Mouse (Mus musculus) heart, embryonic 12.5 days (tissue): Measurements from ENCODE around the gene Ube2v1. TPM values are rescaled to one million over a fixed set of nuclear protein-coding genes. Genes with fewer than 3 reads are reported as not detected.
A peak's percentile ranks its signal among the peaks of the same experiment; 100 is the strongest.

Experiments
- ATAC-seq: fragments of 200-750 bp; cut with Nextera tagmentation; 2 replicates; pipeline ENCODE4 v1.8.0; 2017; ENCODE audit warnings: moderate TSS enrichment, moderate library complexity; ENCODE audit not compliant: insufficient number of reproducible peaks, low FRiP score
- H3K27ac ChIP-seq: fragments of 300-500 bp; sonication (generic); 2 replicates; pipeline ENCODE4 v1.5.1; 2016; ENCODE audit warnings: mild to moderate bottlenecking, moderate library complexity; ENCODE audit not compliant: poor library complexity, severe bottlenecking
- H3K27me3 ChIP-seq: fragments of 300-500 bp; sonication (generic); replicated peaks from 2 replicates; pipeline ENCODE4 v1.6.1; 2016; ENCODE audit warnings: mild to moderate bottlenecking, moderate library complexity
- H3K36me3 ChIP-seq: fragments of 300-500 bp; sonication (generic); 2 replicates; pipeline ENCODE4 v1.6.1; 2016; ENCODE audit warnings: mild to moderate bottlenecking, moderate library complexity
- H3K4me1 ChIP-seq: fragments of 300-500 bp; sonication (generic); replicated peaks from 2 replicates; pipeline ENCODE4 v1.6.1; 2016; ENCODE audit warnings: mild to moderate bottlenecking
- H3K4me2 ChIP-seq: fragments of 300-500 bp; sonication (generic); 2 replicates; pipeline ENCODE4 v1.6.1; 2016; ENCODE audit warnings: mild to moderate bottlenecking, moderate library complexity
- H3K4me3 ChIP-seq: fragments of 300-500 bp; sonication (generic); 2 replicates; pipeline ENCODE4 v1.5.1; 2016; ENCODE audit warnings: mild to moderate bottlenecking
- H3K9ac ChIP-seq: fragments of 300-500 bp; sonication (generic); 2 replicates; pipeline ENCODE4 v1.6.1; 2016; ENCODE audit warnings: mild to moderate bottlenecking, moderate library complexity
- H3K9me3 ChIP-seq: fragments of 300-500 bp; sonication (generic); replicated peaks from 2 replicates; pipeline ENCODE4 v1.6.1; 2016; ENCODE audit warnings: mild to moderate bottlenecking, moderate library complexity
- WGBS: fragments of 180-500 bp; shearing (Covaris S2); methylation state at CpG from one replicate; pipeline ENCODE4 v1.1.7; 2016; 5-methylcytosine and 5-hydroxymethylcytosine counted together
- polyA plus RNA-seq: library from polyadenylated mRNA; unstranded; fragments of >200 nt; fragmentation: Nextera tagmentation; extraction: Ambion mirVana; gene quantifications from 2 replicates; pipeline ENCODE4 v1.2.1, GENCODE M21; 2016

Gene Ube2v1
- 216 and 235 TPM in 2 replicates for polyA plus RNA-seq

DNA sequence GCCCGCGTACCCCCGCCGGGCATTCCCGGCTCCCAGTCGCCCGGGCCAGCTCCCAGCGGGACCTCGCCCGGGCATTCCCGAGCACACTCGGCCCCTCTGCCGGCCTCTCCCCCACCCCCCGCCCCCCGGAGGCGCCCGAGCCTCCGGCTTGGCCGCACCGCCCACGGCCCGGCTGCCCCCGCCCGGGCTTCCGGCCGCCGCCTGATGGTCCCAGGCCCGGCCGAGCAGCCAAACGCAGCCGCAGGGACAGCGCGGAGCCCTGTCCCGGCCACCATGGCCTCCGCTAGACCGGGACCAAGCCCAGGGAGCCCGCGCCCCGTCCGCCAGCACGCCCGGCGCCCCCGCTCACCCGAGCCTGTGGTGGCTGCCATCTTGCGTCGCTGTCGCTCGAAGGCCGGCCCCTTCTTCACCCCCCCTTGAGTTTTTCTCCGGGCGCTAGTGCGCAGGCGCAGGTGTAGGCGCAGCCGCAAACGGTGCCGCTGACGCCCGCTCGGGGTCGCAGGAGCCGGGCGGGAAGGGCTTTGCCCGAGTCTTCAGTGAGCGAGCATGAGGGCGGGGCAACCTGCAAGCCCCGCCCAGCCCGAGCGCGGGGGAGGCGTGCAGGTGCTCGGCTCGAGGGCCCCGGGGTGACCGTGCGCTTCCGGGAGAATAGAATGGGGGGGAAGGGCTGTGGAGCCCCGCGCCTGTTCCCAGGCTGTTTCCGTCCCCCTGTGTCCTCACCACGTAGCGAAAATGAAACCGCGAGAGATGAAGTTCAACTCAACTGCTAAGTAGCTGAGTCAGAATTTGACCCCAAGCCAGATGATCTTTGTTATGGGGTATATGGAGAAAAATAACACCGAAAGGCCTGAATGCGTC, at the start of gene Ube2v1:
TSS of gene Ube2v1 (minus strand) at position 505 of the 858 bp plus-strand sequence.
- Histone ChIP-seq H3K36me3 (peaks cover 14% of the 10 kb centered on the region; the same call in 1 of the 2 replicates), H3K9me3 (0 out of 2 replicates have a peak, but pooled peaks cover 2% of the 10 kb centered on the region), H3K4me2 (peak within 1 kb of the TSS; percentile 93), H3K27ac (peak within 1 kb of the TSS; percentile 88), H3K4me3 (peak within 1 kb of the TSS; percentile 99), H3K27me3 (no peaks in the 10 kb centered on the region), H3K9ac (peak within 1 kb of the TSS; percentile 99), H3K4me1 (peaks cover 60% of the 10 kb centered on the region)
- peak; percentile 88 for ATAC-seq
- under 1% methylated on average over 86 of the region's 87 CpGs for WGBS

DNA sequence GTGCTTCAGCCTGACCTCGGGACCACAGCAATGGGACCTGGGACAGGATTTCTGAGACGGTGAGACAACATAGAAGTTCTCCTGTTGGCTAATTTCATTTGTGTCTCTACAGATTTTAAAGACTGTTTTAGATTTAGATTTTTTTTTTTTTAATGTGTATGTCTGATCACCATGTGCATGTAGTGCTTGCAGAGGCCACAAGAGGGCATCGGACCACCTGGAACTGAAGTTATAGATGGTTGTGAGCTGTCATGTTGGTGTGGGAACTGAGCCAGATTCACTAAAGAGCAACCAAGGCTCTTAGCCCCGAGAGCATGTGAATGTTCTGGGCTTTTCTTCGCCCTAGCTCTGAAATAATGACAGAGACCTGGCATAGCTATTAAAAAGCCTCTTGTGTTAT, 48.8 kb upstream of the Ube2v1 start:
- no peak for ATAC-seq
- 42% methylated on average over 5 of the region's 5 CpGs for WGBS
- Histone ChIP-seq H3K36me3 (no peaks in the 10 kb centered on the region), H3K9me3 (no peaks in the 10 kb centered on the region), H3K27me3 (peaks cover 4% of the 10 kb centered on the region; the same call in 1 of the 2 replicates), H3K27ac (no peak overlapping the region), H3K4me2 (no peak overlapping the region), H3K9ac (no peak overlapping the region), H3K4me1 (peaks cover 7% of the 10 kb centered on the region; the same call in 1 of the 2 replicates), H3K4me3 (no peak overlapping the region)

DNA sequence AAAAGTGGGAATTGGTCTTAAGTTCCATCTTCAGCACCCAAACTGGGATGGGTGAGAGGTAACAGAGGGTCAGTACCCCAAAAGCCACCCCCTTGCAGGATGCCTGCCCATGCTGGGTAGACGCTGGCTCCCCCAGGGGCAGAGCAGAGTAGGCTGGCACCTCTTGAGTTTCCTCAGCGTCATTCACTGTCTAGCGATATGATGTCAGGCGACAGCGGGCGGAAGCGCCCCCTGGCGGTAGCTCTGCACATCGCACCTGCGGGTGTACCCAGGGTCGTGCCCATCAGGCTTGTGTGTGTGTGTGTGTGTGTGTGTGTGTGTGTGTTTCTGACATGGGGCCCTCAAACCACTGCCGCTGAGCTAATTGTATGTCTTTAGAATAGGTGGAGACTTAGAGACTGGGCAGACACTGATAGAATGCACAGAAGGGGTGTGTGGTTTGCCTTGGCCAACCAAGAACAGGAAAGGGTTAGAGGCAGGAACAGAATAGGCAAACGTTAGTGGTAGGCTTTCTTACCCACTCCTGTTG, 48.1 kb upstream of the Ube2v1 start:
- no peak overlapping the region for H3K27ac ChIP-seq
- peaks cover 4% of the 10 kb centered on the region; the same call in 1 of the 2 replicates for H3K27me3 ChIP-seq
- peak; percentile 71 for ATAC-seq
- no peak overlapping the region for H3K4me2 ChIP-seq
- 2% methylated on average over 13 of the region's 13 CpGs for WGBS
- H3K4me1 ChIP-seq: peaks cover 7% of the 10 kb centered on the region; the same call in 1 of the 2 replicates
- H3K36me3 ChIP-seq: no peaks in the 10 kb centered on the region
- no peaks in the 10 kb centered on the region for H3K9me3 ChIP-seq
- no peak overlapping the region for H3K4me3 ChIP-seq
- no peak overlapping the region for H3K9ac ChIP-seq

DNA sequence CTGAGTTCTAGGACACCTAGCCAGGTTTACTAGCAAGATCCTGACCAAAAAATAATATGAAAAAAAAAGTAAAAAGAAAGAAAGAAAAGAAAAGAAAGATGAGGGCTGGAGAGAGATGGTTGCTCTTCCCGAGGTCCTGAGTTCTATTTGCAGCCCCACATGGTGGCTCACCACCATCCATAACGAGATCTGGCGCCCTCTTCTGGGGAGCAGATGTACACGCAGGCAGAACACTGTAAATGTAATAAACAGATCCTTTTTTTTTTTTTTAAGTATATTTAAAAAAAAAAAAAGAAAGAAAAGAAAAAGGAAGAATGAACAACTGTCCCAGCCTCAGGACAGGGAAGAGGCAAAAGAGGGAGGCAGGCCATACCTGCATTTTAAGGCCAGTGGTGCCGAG, 46.7 kb upstream of the Ube2v1 start:
- Histone ChIP-seq H3K4me2 (no peak overlapping the region), H3K27me3 (peaks cover 4% of the 10 kb centered on the region; the same call in 1 of the 2 replicates), H3K9me3 (no peaks in the 10 kb centered on the region), H3K4me3 (no peak overlapping the region), H3K4me1 (peaks cover 7% of the 10 kb centered on the region; the same call in 1 of the 2 replicates), H3K27ac (no peak overlapping the region), H3K9ac (no peak overlapping the region), H3K36me3 (no peaks in the 10 kb centered on the region)
- no peak for ATAC-seq
- 47% methylated on average over 5 of the region's 5 CpGs for WGBS

DNA sequence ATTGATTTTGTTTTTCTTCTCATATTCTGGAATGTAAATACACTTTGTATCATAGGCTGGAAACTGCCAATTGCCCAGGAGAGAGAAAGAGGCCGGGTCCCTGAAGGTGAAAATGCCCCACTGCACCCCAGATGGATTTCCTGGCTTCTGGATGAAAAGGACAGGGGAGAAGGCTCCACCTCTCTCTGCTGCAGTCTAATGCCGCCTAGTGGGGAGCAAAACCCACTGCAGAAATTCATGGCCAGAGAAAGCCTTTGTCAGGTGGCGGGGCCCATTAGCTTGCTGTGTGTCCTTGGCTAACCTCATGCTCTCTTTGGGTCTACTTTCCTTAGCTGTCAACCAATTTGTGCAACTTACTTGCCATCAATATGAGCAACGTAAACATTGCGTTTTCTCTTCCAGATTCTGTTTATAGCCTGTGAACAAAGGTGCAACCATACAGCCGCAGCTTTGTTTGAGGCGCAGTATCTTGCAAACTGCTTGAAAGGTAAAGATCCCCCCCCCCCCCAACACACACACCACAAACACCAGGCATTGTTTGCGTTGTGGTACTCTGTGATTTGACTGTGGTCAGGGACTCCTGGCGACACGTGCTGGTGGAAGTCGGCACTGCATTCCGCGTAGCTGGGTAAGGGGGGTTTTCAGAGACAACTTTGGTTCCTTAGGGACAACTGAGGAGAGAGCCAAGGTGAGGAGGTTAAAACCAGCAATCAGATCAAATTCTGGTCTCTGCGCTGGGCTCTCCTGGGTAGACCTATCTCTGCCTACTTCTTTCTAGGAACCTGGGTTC, 43.4 kb upstream of the Ube2v1 start:
- Histone ChIP-seq H3K4me1 (peaks cover 15% of the 10 kb centered on the region), H3K27me3 (0 out of 2 replicates have a peak, but pooled peaks cover 4% of the 10 kb centered on the region), H3K4me2 (no peak overlapping the region), H3K27ac (no peak overlapping the region), H3K9ac (no peak overlapping the region), H3K4me3 (no peak overlapping the region), H3K36me3 (no peaks in the 10 kb centered on the region), H3K9me3 (no peaks in the 10 kb centered on the region)
- WGBS: 31% methylated on average over 14 of the region's 14 CpGs
- no peak for ATAC-seq

DNA sequence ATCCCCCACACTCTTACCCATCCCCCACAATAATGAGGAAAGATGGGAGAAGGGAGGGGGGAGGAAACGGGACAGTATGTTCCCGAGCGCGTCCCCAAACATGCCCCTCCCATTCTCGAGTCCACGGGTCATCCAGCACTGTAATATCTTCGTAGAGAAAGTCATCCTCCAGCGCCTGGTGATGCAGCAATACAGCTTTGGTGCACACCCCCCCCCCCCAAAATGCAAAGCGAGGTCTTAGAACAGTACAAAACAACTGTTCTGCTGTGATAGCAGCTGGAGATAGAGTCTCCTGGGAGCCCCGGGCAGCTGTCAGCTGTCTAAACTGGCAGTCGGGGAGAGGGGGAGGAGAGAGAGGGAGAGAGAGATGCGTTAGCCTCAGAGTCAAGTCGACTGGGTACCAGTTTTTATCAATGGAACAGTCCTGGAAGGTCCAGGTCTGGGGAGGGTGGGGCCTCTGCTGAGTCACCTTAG, 40.4 kb upstream of the Ube2v1 start:
- Histone ChIP-seq H3K27ac (peak overlapping the region; percentile 74; the same call in 1 of the 2 replicates), H3K4me1 (peaks cover 8% of the 10 kb centered on the region), H3K27me3 (0 out of 2 replicates have a peak, but pooled peaks cover 4% of the 10 kb centered on the region), H3K9ac (no peak overlapping the region), H3K9me3 (no peaks in the 10 kb centered on the region), H3K36me3 (no peaks in the 10 kb centered on the region), H3K4me2 (peak overlapping the region; percentile 44; the same call in 1 of the 2 replicates), H3K4me3 (no peak overlapping the region)
- WGBS: 23% methylated on average over 13 of the region's 13 CpGs
- peak; percentile 93 for ATAC-seq

DNA sequence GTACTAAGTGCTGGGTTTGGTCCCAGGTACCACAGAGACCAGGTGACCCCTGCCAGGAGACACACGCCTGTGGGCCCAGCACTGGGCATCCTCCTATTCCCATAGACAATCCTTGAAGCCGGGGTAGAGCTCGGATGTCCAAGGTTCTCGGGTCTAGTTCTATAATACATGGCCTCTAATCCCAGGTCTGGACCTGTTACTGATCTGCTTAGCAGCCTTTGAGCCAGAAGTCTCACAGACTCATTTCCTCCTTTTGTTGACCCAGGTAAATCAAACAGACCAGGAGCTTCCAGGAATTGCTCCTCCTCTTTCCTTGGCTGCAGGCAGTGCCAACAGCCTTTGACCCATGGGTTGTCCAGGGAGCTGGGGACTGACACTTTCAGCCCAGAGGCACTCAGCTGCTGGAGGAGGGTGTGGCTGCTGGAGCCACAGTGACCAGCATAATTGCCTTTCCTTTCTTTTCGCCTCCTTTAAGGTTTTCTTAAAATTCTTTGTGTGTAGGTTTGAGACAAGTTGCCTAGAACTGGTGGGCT, 39.3 kb upstream of the Ube2v1 start:
- Histone ChIP-seq H3K4me3 (no peak overlapping the region), H3K36me3 (no peaks in the 10 kb centered on the region), H3K4me2 (0 out of 2 replicates have a peak overlapping the region, but pooled peaks have one; percentile 44), H3K27ac (peak overlapping the region; percentile 74), H3K9me3 (no peaks in the 10 kb centered on the region), H3K4me1 (peaks cover 8% of the 10 kb centered on the region), H3K9ac (no peak overlapping the region), H3K27me3 (no peaks in the 10 kb centered on the region)
- 0 out of 2 replicates have a peak, but pooled peaks have one; percentile 64 for ATAC-seq
- WGBS: 83% methylated on average over 5 of the region's 5 CpGs

DNA sequence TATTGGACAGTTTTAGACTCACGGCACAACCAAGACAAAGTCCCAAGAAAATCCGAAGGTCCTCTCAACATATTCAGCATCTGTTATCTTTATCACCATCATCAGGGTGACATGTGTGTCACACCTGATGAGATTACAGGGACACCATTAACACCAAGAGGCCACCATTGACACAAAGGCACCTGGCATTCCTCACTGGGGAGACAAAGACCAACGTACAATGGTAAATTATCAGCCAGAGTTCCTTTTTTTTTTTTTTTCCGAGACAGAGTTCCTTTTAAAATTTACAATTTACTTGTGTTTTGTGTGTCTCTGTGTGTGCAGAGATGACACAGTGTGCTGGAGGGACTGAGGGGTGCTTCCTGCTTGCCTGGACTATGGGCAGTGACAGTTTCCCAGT, 37.5 kb upstream of the Ube2v1 start:
- H3K27me3 ChIP-seq: no peaks in the 10 kb centered on the region
- no peaks in the 10 kb centered on the region for H3K36me3 ChIP-seq
- no peak overlapping the region for H3K4me2 ChIP-seq
- WGBS: 56% methylated on average over 4 of the region's 4 CpGs
- peaks cover 8% of the 10 kb centered on the region for H3K4me1 ChIP-seq
- no peaks in the 10 kb centered on the region for H3K9me3 ChIP-seq
- H3K27ac ChIP-seq: no peak overlapping the region
- no peak for ATAC-seq
- no peak overlapping the region for H3K9ac ChIP-seq
- no peak overlapping the region for H3K4me3 ChIP-seq

DNA sequence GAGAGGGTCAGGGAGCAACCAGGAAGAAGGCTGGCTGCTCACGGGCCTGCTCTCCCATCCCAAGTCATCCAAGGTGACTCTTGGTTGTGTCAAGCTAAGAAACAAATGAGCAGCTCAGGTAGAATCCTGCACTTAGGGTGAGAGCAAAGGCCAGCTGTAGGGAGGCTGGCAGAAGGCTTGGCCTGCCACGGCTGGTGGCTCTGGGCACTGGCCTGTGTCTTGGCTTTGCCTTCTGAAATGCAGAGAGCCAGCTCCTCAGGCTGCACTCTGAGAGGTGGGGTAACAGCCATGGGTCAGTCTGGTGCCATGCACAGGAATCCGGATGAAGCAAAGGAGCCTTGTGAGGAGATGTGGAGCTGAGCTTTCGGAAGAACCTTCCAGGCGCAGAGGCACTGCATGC, 36.5 kb upstream of the Ube2v1 start:
- no peak overlapping the region for H3K27ac ChIP-seq
- H3K9me3 ChIP-seq: no peaks in the 10 kb centered on the region
- H3K27me3 ChIP-seq: no peaks in the 10 kb centered on the region
- H3K4me1 ChIP-seq: peaks cover 8% of the 10 kb centered on the region
- no peak overlapping the region for H3K9ac ChIP-seq
- H3K4me2 ChIP-seq: no peak overlapping the region
- ATAC-seq: no peak
- 78% methylated on average over 5 of the region's 5 CpGs for WGBS
- H3K36me3 ChIP-seq: no peaks in the 10 kb centered on the region
- no peak overlapping the region for H3K4me3 ChIP-seq

DNA sequence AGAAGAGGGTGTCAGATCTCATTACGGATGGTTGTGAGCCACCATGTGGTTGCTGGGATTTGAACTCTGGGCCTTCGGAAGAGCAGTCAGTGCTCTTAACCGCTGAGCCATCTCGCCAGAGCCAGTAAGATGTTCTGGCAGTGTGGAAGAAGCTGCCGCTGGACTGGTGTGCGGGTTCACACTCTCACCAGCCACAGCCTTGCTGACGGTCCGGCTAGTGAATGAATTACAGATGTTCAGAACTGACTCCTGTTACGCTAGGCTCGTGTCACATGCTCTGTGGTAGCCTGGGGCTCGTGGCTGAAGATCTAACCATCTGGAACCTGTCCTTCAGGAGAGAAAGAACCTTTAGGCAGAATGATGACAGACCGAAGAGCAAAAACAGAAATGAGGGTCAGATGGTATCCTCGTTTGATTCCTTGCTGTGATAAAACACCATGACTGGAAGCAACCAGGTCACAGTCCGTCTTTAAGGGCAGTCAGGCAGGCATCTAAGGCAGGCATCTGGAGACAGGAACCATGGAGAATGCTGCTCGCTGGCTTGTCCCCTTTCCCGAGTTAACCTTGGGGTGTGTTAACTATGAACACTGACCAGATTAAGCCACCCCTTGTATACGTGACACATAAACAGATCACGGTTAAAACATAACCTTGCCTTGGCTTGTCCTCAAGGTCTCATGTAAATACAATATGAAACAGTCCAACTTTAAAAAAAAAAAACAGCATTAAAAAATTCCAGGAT, 34.2 kb upstream of the Ube2v1 start:
- peaks cover 11% of the 10 kb centered on the region; the same call in 1 of the 2 replicates for H3K27me3 ChIP-seq
- no peak overlapping the region for H3K9ac ChIP-seq
- H3K36me3 ChIP-seq: no peaks in the 10 kb centered on the region
- 83% methylated on average over 18 of the region's 18 CpGs for WGBS
- H3K9me3 ChIP-seq: no peaks in the 10 kb centered on the region
- H3K4me3 ChIP-seq: no peak overlapping the region
- no peak for ATAC-seq
- no peak overlapping the region for H3K27ac ChIP-seq
- H3K4me2 ChIP-seq: no peak overlapping the region
- H3K4me1 ChIP-seq: peaks cover 9% of the 10 kb centered on the region
